Mouse (Mus musculus) brain, embryonic 14.5 days (tissue): ENCODE measurements around the gene Nars2.

Experiments used
- CTCF ChIP-seq: fragments of 200-500 bp; IDR thresholded peaks from 2 replicates; pipeline ENCODE4 v1.5.1; 2012; ENCODE audit warnings: inconsistent platforms, mild to moderate bottlenecking, moderate library complexity, borderline replicate concordance; ENCODE audit not compliant: insufficient read depth, insufficient read length; ENCODE audit errors: extremely low read depth
- POLR2A ChIP-seq: fragments of 200-500 bp; IDR thresholded peaks from 2 replicates; pipeline ENCODE4 v1.6.1; 2012; ENCODE audit warnings: mild to moderate bottlenecking, inconsistent platforms, borderline replicate concordance; ENCODE audit not compliant: poor library complexity, insufficient read depth, insufficient read length, severe bottlenecking; ENCODE audit errors: extremely low read depth

GRCm38 (mm10) chr7:96977209-96977608 lies 25.9 kb downstream of the Nars2 start:
- TF ChIP-seq POLR2A (no peak), CTCF (no peak)
